Mouse (Mus musculus) limb, embryonic 10.5 days (tissue): ENCODE results near the gene Lamb1. TPM values are rescaled to one million over a fixed set of nuclear protein-coding genes. Genes with fewer than 3 reads are reported as not detected.

Experiments
- DNase-seq: peaks from one replicate; pipeline ENCODE4 v3.0.0-alpha.2; 2017; ENCODE audit warnings: low spot score
- H3K27ac ChIP-seq: fragments of 300-500 bp; sonication (generic); 2 replicates; pipeline ENCODE4 v1.5.1; 2016; ENCODE audit warnings: mild to moderate bottlenecking
- H3K27me3 ChIP-seq: fragments of 300-500 bp; sonication (generic); 2 replicates; pipeline ENCODE4 v1.6.1; 2016; ENCODE audit warnings: low read depth, mild to moderate bottlenecking; ENCODE audit not compliant: poor library complexity, severe bottlenecking
- H3K36me3 ChIP-seq: fragments of 300-500 bp; sonication (generic); 2 replicates; pipeline ENCODE4 v1.6.1; 2016; ENCODE audit warnings: mild to moderate bottlenecking, moderate library complexity
- H3K4me1 ChIP-seq: fragments of 300-500 bp; sonication (generic); 2 replicates; pipeline ENCODE4 v1.6.1; 2016
- H3K4me3 ChIP-seq: fragments of 300-500 bp; sonication (generic); 2 replicates; pipeline ENCODE4 v1.5.1; 2016; ENCODE audit warnings: mild to moderate bottlenecking, moderate library complexity
- H3K9me3 ChIP-seq: fragments of 300-500 bp; sonication (generic); replicated peaks from 2 replicates; pipeline ENCODE4 v1.6.1; 2016; ENCODE audit warnings: mild to moderate bottlenecking
- WGBS: fragments of 180-500 bp; shearing (Covaris S2); methylation state at CpG from one replicate; pipeline ENCODE4 v1.1.7; 2016; 5-methylcytosine and 5-hydroxymethylcytosine counted together
- polyA plus RNA-seq: library from polyadenylated mRNA; unstranded; fragments of >200 nt; fragmentation: Nextera tagmentation; extraction: Ambion mirVana; gene quantifications from 2 replicates; pipeline ENCODE4 v1.2.1, GENCODE M21; 2016

Gene Lamb1
- polyA plus RNA-seq, 1 experiment from 2014 or later, result 44.6 TPM

GRCm38 (mm10) chr12:31350944-31351928, 86.2 kb downstream of the Lamb1 start, which contains the start of gene Dld:
TSS of gene Dld (minus strand) at chr12:31351453.
- Histone ChIP-seq H3K27ac (peak within 1 kb of the TSS; percentile 93), H3K36me3 (peaks cover 31% of the 10 kb centered on the region), H3K9me3 (no peaks in the 10 kb centered on the region), H3K4me1 (peaks cover 8% of the 10 kb centered on the region), H3K4me3 (peak within 1 kb of the TSS; percentile 95), H3K27me3 (no peaks in the 10 kb centered on the region)
- peak; percentile 96 for DNase-seq
- 5% methylated on average over 66 of the region's 66 CpGs for WGBS

DNA sequence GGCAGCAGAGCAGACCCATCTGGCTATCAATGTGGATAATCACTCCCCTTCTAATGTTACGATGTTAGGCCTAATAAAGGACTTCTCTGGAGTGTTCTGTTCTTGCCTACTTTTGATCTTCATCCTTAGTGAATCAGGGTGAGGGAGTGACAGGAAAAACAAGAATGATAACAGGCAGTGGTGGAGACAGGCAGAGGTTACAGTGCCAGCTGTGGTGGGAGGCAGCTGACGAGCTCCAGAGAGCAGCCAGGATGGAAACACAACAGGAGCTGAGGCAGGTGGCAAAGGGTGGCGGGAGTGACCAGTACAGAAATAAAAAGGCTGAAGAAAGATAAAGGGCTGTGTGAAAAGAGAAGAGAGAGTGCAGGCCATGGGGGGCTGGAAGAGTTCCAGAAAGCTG, 101.4 kb downstream of the Lamb1 start:
- Histone ChIP-seq H3K4me1 (no peaks in the 10 kb centered on the region), H3K27me3 (no peaks in the 10 kb centered on the region), H3K27ac (no peak overlapping the region), H3K9me3 (no peaks in the 10 kb centered on the region), H3K4me3 (no peak overlapping the region), H3K36me3 (no peaks in the 10 kb centered on the region)
- WGBS, result 62% methylated on average over 3 of the region's 3 CpGs
- DNase-seq, result no peak

GRCm38 (mm10) chr12:31367721-31368120, 102.7 kb downstream of the Lamb1 start:
- Histone ChIP-seq H3K27ac (no peak overlapping the region), H3K4me3 (no peak overlapping the region), H3K9me3 (no peaks in the 10 kb centered on the region), H3K36me3 (no peaks in the 10 kb centered on the region), H3K27me3 (no peaks in the 10 kb centered on the region), H3K4me1 (no peaks in the 10 kb centered on the region)
- DNase-seq, result no peak
- 85% methylated on average over 5 of the region's 5 CpGs for WGBS

GRCm38 (mm10) chr12:31369118-31369517, 104.1 kb downstream of the Lamb1 start:
- Histone ChIP-seq H3K4me3 (no peak overlapping the region), H3K27ac (no peak overlapping the region), H3K4me1 (no peaks in the 10 kb centered on the region), H3K27me3 (no peaks in the 10 kb centered on the region), H3K36me3 (no peaks in the 10 kb centered on the region), H3K9me3 (no peaks in the 10 kb centered on the region)
- 93% methylated on average over 1 of the region's 1 CpGs for WGBS
- DNase-seq, result no peak

GRCm38 (mm10) chr12:31369656-31370055, 104.6 kb downstream of the Lamb1 start:
- WGBS, result 88% methylated on average over 7 of the region's 7 CpGs
- Histone ChIP-seq H3K4me1 (no peaks in the 10 kb centered on the region), H3K9me3 (no peaks in the 10 kb centered on the region), H3K27ac (no peak overlapping the region), H3K27me3 (no peaks in the 10 kb centered on the region), H3K36me3 (no peaks in the 10 kb centered on the region), H3K4me3 (no peak overlapping the region)
- no peak for DNase-seq

DNA sequence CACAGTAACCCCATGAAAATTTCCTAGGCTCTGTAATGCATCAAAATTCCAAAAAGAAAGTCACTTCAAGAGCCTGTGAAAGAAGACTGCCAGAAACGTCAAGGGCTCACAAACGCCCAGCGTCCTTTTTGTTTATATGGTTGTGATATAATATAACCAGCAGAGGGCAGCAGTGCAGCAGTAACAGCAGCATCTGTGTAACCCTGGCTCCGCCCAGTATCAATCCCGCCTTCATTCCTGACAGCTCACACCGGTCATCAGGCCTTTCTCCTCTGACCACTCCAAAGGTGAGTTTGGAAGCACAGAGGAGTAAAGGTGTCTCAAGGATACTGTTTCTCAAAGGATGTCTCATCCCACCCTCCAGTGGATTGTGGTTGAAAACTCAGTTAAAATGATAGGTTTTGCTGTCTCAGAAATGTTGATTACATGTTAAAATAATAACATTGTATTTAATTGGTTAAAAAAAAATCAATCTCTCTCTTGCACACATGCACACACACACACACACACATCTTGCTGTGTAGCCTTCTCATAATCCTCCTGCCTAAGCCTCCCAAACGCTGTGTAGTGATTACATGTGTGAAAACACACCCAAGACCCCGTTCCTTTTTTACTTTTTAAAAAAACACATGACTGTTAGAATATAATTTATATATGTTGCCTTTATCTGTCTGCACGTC, 109.7 kb downstream of the Lamb1 start:
- Histone ChIP-seq H3K36me3 (no peaks in the 10 kb centered on the region), H3K27me3 (no peaks in the 10 kb centered on the region), H3K27ac (no peak overlapping the region), H3K4me1 (peaks cover 22% of the 10 kb centered on the region), H3K4me3 (no peak overlapping the region), H3K9me3 (no peaks in the 10 kb centered on the region)
- WGBS, result 47% methylated on average over 9 of the region's 9 CpGs
- DNase-seq, result peak; percentile 59

GRCm38 (mm10) chr12:31375283-31375615, 110.2 kb downstream of the Lamb1 start:
- no peaks in the 10 kb centered on the region for H3K9me3 ChIP-seq
- H3K27ac ChIP-seq, result no peak overlapping the region
- 68% methylated on average over 4 of the region's 4 CpGs for WGBS
- H3K4me3 ChIP-seq, result no peak overlapping the region
- no peaks in the 10 kb centered on the region for H3K27me3 ChIP-seq
- no peak for DNase-seq
- no peaks in the 10 kb centered on the region for H3K36me3 ChIP-seq
- H3K4me1 ChIP-seq, result peaks cover 22% of the 10 kb centered on the region

DNA sequence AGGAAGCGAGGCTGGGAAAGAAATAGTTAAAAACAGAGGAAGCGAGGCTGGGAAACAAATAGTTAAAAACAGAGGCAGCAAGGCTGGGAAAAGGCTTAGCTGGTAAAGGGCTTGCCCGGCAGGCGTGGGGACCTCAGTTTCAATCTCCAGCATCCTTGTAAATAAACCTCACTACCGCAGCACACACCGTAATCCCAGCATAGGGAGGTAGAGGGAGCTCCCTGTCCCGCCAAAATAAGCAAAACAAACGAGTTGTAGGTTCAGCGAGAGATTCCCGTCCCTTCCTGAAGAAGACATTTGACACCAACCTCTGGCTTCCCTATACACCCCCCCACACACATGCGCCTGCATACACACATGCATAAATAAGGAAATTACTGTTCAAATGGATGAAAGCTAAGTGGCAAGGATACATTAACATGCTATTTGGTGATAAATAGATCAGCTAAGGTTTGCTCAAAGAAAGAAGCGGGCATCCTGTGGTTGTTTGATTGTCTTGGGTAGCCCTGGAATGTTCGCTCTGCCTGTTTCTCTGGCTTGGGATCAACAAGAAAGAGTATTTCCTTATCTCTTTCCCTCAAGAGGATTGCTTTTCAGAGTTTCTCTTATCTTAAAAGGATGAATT, 111.4 kb downstream of the Lamb1 start:
- Histone ChIP-seq H3K27me3 (no peaks in the 10 kb centered on the region), H3K4me3 (peak overlapping the region; percentile 44), H3K27ac (peak overlapping the region; percentile 66; the same call in 1 of the 2 replicates), H3K4me1 (peaks cover 22% of the 10 kb centered on the region), H3K9me3 (no peaks in the 10 kb centered on the region), H3K36me3 (no peaks in the 10 kb centered on the region)
- WGBS, result 15% methylated on average over 13 of the region's 13 CpGs
- peak; percentile 62 for DNase-seq

DNA sequence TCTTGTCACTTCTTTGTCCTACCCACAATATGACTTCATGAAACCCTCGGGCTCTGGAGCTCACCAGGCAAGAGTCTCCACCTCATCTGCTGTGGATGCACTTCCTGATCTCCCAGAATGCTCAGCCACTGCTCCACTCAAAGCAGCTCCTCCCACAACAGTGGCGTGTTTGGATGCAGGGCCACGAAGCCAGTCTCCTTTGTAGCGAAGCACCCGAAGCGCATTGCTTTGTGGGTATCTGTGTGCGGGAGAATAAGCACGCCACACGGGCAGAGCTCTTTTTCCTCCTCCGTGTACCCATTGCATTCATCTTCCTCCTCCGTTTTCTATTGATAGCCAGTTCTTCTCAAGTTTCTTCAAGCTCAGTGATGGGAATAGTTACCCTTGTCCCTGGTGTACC, 112.2 kb downstream of the Lamb1 start:
- WGBS, result 87% methylated on average over 11 of the region's 11 CpGs
- H3K27ac ChIP-seq, result peak overlapping the region; percentile 66; the same call in 1 of the 2 replicates
- no peak for DNase-seq

More for the DNA sequence above, 112.2 kb downstream of the Lamb1 start:
- no peak overlapping the region for H3K4me3 ChIP-seq
- H3K9me3 ChIP-seq, result no peaks in the 10 kb centered on the region
- H3K36me3 ChIP-seq, result no peaks in the 10 kb centered on the region
- H3K27me3 ChIP-seq, result no peaks in the 10 kb centered on the region
- peaks cover 22% of the 10 kb centered on the region for H3K4me1 ChIP-seq

Other genes starting within 250 kb of the Lamb1 start
- gene Fam110c, start 191.4 kb upstream of the Lamb1 start, polyA plus RNA-seq, result 0.13 and 0.15 TPM in 2 replicates
- gene Gm6993, start 24.5 kb upstream of the Lamb1 start, polyA plus RNA-seq, result not detected in 2 replicates
- gene Dld, start 86.2 kb downstream of the Lamb1 start, polyA plus RNA-seq, result 129 and 155 TPM in 2 replicates
- not detected in 2 replicates for gene Slc26a3, start 125.6 kb downstream of the Lamb1 start, polyA plus RNA-seq
- 17.1 and 18.7 TPM in 2 replicates for gene Cbll1, start 234.4 kb downstream of the Lamb1 start, polyA plus RNA-seq